Mouse (Mus musculus): Measurements from ENCODE around the gene Nde1.

- no peak for TF ChIP-seq TAL1 (IDR thresholded peaks at IDR 0.05; ENCODE audit: low read length)
- no peak for TF ChIP-seq GATA1 (IDR thresholded peaks at IDR 0.05; ENCODE audit: low read length)
Observed at GRCm38 (mm10) chr16:14143298-14143697, 19.8 kb upstream of the Nde1 start.

Measured in erythroblast, embryonic 14.5 days (primary cell).